Mouse (Mus musculus) neural tube, embryonic 12.5 days (tissue): ENCODE measurements around the gene Il12b. TPM values are rescaled to one million over a fixed set of nuclear protein-coding genes. Genes with fewer than 3 reads are reported as not detected.

Source experiments
- polyA plus RNA-seq: library from polyadenylated mRNA; unstranded; fragments of >200 nt; fragmentation: Nextera tagmentation; extraction: Ambion mirVana; gene quantifications from 2 replicates; pipeline ENCODE4 v1.2.1, GENCODE M21; 2016

The Il12b gene
- polyA plus RNA-seq, 1 experiment from 2014 or later: not detected

Other genes with a start within 250 kb of the Il12b start
- gene Ublcp1, start 70.4 kb downstream of the Il12b start, polyA plus RNA-seq: 65.9 and 70.8 TPM in 2 replicates
- 135 and 143 TPM in 2 replicates for gene Rnf145, start 118.9 kb downstream of the Il12b start, polyA plus RNA-seq
- gene Ebf1, start 217.3 kb downstream of the Il12b start, polyA plus RNA-seq: 109 and 112 TPM in 2 replicates